Mouse (Mus musculus): ENCODE results near the gene Smarcd2. TPM values are rescaled to one million over a fixed set of nuclear protein-coding genes. Genes with fewer than 3 reads are reported as not detected.

Gene Smarcd2
- polyA plus RNA-seq, 1 experiment from 2014 or later = 12.4 TPM

DNA sequence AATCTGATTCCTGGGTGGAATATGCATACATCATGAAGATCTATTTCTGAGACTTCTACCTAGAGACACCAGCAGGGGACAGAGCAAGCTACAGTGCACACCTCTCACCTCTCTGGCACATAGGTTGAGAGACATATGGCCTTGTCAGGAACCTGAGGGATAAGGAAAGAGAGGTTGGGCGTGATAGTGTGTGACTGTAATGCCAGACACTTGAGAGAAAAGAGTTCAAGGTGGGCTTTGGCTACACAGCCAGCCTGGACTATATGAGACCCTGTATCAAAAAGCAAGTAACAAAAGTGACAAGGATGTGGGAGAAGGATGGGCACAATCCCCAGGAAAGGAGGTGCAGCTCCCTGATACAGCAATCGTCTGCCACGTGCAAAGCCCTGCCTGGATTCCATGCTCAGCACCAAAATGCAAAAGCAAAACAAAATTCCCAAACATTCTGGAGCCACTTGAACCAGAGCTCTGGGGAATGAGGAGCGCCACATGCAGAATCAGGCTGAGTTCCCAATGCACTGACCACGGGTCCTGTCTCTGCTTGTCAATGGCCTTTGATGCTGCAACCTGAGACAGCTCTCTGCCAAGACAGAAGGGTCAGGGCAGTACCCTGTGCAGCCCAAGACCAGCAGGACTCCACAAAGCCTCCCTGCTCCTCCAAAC, 1.5 kb downstream of the Smarcd2 start:
- peak overlapping the region; percentile 85 for H3K4me3 ChIP-seq (replicated peaks; ENCODE audit: low read length)
- no peaks in the 10 kb centered on the region for H3K9me3 ChIP-seq (ENCODE audit: control insufficient read depth, low read length)
- H3K36me3 ChIP-seq (ENCODE audit: control insufficient read depth, insufficient read depth) = peaks cover 7% of the 10 kb centered on the region; the same call in 1 of the 2 replicates
- H3K4me1 ChIP-seq (replicated peaks; ENCODE audit: control insufficient read depth, insufficient read depth, low read length) = peaks cover 36% of the 10 kb centered on the region
- H3K4me2 ChIP-seq (ENCODE audit: low read length) = peak overlapping the region; percentile 71
- peak overlapping the region; percentile 85 for H3K27ac ChIP-seq (ENCODE audit: low read length)
- ATAC-seq = no peak
- H3K9ac ChIP-seq (replicated peaks; ENCODE audit: low read depth, low read length) = peak overlapping the region; percentile 90
- 39% methylated on average over 5 of the region's 5 CpGs for WGBS
- no peaks in the 10 kb centered on the region for H3K27me3 ChIP-seq (replicated peaks; ENCODE audit: control insufficient read depth, insufficient read depth, low read length)

DNA sequence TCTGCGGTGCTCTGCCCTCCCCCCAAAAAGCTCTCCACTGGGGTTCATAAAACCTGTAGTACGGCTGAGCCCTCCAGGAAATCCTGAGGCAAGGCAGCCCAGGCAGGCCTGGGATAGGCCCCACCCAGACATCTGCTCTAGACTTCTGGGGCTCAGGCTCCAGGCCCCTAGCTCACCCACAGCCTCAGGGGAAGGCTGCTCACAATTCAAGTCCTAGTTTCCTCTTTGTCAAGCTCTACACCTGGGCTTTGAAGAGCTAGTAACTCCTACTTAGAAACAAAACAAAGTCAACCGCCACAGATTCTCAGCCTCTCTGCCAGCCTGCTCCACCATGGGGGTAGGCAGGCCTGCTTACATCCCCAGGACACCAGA, 3.7 kb downstream of the Smarcd2 start:
- Histone ChIP-seq H3K4me3 (replicated peaks; ENCODE audit: low read length) (no peak overlapping the region), H3K4me2 (ENCODE audit: low read length) (no peak overlapping the region), H3K27me3 (replicated peaks; ENCODE audit: control insufficient read depth, insufficient read depth, low read length) (no peaks in the 10 kb centered on the region), H3K36me3 (ENCODE audit: control insufficient read depth, insufficient read depth) (peaks cover 26% of the 10 kb centered on the region), H3K9me3 (ENCODE audit: control insufficient read depth, low read length) (no peaks in the 10 kb centered on the region), H3K27ac (ENCODE audit: low read length) (peak overlapping the region; percentile 56), H3K4me1 (replicated peaks; ENCODE audit: control insufficient read depth, insufficient read depth, low read length) (peaks cover 34% of the 10 kb centered on the region), H3K9ac (replicated peaks; ENCODE audit: low read depth, low read length) (no peak overlapping the region)
- WGBS = 57% methylated on average over 3 of the region's 3 CpGs
- ATAC-seq = no peak

DNA sequence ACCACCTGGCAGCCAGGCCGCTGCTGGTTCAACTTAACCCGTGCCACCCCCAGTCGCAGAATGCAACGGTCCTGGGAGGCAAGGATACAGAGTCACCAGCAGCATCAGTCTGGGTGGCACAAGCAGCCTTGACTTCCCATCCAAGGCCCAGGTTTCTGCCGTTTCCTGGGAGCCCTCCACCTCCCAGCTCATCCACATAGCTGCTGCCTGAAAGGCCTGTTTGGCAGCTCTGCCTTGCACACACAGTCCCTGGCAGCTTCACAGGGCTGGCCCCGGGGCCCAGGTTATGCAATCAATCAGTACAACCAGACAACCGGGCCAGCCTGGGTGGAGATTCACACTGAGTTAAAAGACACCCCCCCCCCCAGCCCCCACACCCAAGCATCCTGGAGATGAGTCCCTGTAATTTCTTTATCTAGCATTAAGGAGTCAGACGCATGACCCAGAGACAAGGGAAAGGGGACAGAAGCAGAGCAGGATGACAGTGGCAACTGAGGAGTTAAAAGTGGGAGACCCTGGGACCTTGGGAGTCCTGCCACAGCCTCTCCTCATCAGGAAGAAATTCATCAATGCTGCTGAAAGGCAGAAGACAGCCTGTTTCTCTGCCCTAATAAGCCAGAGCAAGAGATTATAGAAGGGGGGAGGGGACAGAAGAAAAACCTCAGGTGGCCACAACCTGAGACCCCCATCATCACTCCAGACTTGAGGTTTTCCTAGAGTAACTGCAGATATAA, 4.3 kb downstream of the Smarcd2 start:
- Histone ChIP-seq H3K4me3 (replicated peaks; ENCODE audit: low read length) (no peak overlapping the region), H3K9ac (replicated peaks; ENCODE audit: low read depth, low read length) (no peak overlapping the region), H3K36me3 (ENCODE audit: control insufficient read depth, insufficient read depth) (peaks cover 30% of the 10 kb centered on the region), H3K4me2 (ENCODE audit: low read length) (no peak overlapping the region; the same call in 1 of the 2 replicates), H3K27ac (ENCODE audit: low read length) (peak overlapping the region; percentile 56), H3K27me3 (replicated peaks; ENCODE audit: control insufficient read depth, insufficient read depth, low read length) (no peaks in the 10 kb centered on the region), H3K9me3 (ENCODE audit: control insufficient read depth, low read length) (no peaks in the 10 kb centered on the region), H3K4me1 (replicated peaks; ENCODE audit: control insufficient read depth, insufficient read depth, low read length) (peaks cover 33% of the 10 kb centered on the region)
- 71% methylated on average over 8 of the region's 8 CpGs for WGBS
- ATAC-seq = no peak

DNA sequence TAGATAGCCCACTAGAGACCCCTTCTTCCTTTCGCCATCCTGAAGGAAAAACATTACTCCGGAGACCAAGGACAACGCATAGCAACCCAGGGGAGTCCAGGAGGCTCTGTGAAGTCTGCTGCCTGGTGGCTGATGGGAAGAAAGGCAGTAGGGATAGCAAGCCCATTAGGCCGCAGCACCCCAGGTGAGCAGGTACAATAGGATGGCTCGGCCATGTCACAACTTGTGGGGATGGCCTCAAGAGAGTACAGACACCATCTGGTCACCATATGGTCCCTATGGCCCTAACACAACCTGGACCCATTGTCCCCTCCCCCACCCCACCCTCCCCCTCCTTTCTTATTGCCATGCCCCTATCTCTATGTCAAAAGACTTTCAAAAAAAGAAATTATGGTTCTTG, 4.9 kb downstream of the Smarcd2 start:
- Histone ChIP-seq H3K9ac (replicated peaks; ENCODE audit: low read depth, low read length) (no peak overlapping the region), H3K4me1 (replicated peaks; ENCODE audit: control insufficient read depth, insufficient read depth, low read length) (peaks cover 29% of the 10 kb centered on the region), H3K9me3 (ENCODE audit: control insufficient read depth, low read length) (no peaks in the 10 kb centered on the region), H3K36me3 (ENCODE audit: control insufficient read depth, insufficient read depth) (peaks cover 36% of the 10 kb centered on the region), H3K27ac (ENCODE audit: low read length) (peak overlapping the region; percentile 56), H3K4me3 (replicated peaks; ENCODE audit: low read length) (no peak overlapping the region), H3K27me3 (replicated peaks; ENCODE audit: control insufficient read depth, insufficient read depth, low read length) (no peaks in the 10 kb centered on the region), H3K4me2 (ENCODE audit: low read length) (no peak overlapping the region)
- 78% methylated on average over 5 of the region's 5 CpGs for WGBS
- no peak for ATAC-seq

DNA sequence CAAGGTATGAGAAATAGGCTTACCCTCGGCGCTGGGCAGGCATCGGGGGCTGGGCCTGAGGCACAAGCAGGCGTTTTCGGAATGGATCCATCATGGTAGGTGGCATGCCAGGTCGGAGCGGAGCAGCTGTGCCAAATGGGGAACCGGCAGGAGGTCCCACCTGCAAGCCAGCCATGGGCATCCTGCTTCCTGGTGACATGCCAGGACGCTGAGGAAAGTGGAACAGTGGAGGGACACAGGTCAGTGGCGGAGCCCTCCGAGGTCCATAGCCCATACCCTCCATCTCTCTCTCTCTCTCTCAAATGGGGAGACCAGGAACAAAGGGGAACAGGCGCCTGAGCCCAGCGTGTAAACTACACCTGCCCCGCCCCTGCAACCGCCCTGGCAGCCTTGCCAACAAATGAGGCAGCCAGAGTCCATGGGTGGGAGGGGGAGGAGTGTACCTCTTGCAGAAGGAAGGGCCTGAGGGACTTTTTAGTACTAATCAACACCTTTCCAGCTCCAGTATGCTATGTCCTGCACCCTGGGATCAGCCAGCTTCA, 5.4 kb downstream of the Smarcd2 start:
- H3K36me3 ChIP-seq (ENCODE audit: control insufficient read depth, insufficient read depth) = peaks cover 40% of the 10 kb centered on the region
- no peak overlapping the region for H3K4me2 ChIP-seq (ENCODE audit: low read length)
- 0 out of 2 replicates have a peak overlapping the region, but pooled peaks have one; percentile 15 for H3K9ac ChIP-seq (replicated peaks; ENCODE audit: low read depth, low read length)
- H3K4me1 ChIP-seq (replicated peaks; ENCODE audit: control insufficient read depth, insufficient read depth, low read length) = peaks cover 29% of the 10 kb centered on the region
- WGBS = 69% methylated on average over 15 of the region's 15 CpGs
- no peak overlapping the region; the same call in 1 of the 2 replicates for H3K27ac ChIP-seq (ENCODE audit: low read length)
- no peak for ATAC-seq
- H3K9me3 ChIP-seq (ENCODE audit: control insufficient read depth, low read length) = no peaks in the 10 kb centered on the region
- no peak overlapping the region for H3K4me3 ChIP-seq (replicated peaks; ENCODE audit: low read length)
- no peaks in the 10 kb centered on the region for H3K27me3 ChIP-seq (replicated peaks; ENCODE audit: control insufficient read depth, insufficient read depth, low read length)

DNA sequence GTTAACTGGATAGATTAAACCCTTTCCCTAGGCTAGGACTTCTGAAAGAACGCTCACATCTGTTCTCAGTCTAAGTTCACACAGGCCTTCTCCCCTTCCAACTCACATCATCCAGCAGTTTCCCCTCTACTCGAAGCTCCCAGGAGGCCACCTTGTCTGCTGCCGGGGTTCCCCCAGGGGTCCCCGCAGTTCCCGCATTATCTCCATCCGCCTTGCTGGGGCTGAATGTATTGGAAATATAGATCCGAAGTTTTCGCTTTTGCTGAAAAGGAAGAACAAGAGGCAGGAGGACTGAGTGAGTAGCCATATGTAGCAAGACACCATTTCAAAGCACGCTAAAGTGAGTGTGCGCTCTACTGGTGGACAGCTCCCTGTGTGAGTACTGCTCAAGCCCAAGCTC, 6.3 kb downstream of the Smarcd2 start:
- H3K4me3 ChIP-seq (replicated peaks; ENCODE audit: low read length) = no peak overlapping the region
- no peak overlapping the region for H3K27ac ChIP-seq (ENCODE audit: low read length)
- H3K27me3 ChIP-seq (replicated peaks; ENCODE audit: control insufficient read depth, insufficient read depth, low read length) = no peaks in the 10 kb centered on the region
- peaks cover 24% of the 10 kb centered on the region for H3K4me1 ChIP-seq (replicated peaks; ENCODE audit: control insufficient read depth, insufficient read depth, low read length)
- no peak overlapping the region for H3K4me2 ChIP-seq (ENCODE audit: low read length)
- WGBS = 90% methylated on average over 10 of the region's 10 CpGs
- peaks cover 42% of the 10 kb centered on the region for H3K36me3 ChIP-seq (ENCODE audit: control insufficient read depth, insufficient read depth)
- H3K9ac ChIP-seq (replicated peaks; ENCODE audit: low read depth, low read length) = no peak overlapping the region
- no peak for ATAC-seq
- no peaks in the 10 kb centered on the region for H3K9me3 ChIP-seq (ENCODE audit: control insufficient read depth, low read length)

DNA sequence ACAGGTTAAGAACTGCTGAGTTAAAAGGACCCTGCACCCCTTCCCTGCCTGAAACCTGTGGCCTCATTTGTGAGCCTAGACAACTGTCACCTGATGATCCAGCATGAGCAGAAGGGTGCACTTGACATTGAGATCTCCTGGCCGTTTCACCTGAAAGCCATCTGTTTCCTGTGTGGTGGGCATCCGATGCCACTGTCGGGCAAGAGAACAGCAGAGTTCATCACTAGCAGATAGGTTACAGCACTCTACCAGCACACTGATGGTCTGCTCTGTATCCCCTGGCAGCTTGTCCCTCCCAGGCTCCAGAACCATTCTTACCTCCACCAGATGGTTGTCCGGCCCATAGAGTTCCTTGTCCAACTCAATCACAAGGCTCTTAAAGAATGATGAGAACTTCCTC, 7.2 kb downstream of the Smarcd2 start:
- H3K4me1 ChIP-seq (replicated peaks; ENCODE audit: control insufficient read depth, insufficient read depth, low read length) = peaks cover 19% of the 10 kb centered on the region
- H3K4me2 ChIP-seq (ENCODE audit: low read length) = no peak overlapping the region
- H3K27me3 ChIP-seq (replicated peaks; ENCODE audit: control insufficient read depth, insufficient read depth, low read length) = no peaks in the 10 kb centered on the region
- WGBS = 96% methylated on average over 4 of the region's 4 CpGs
- H3K36me3 ChIP-seq (ENCODE audit: control insufficient read depth, insufficient read depth) = peaks cover 42% of the 10 kb centered on the region
- no peak overlapping the region for H3K27ac ChIP-seq (ENCODE audit: low read length)
- no peak for ATAC-seq
- H3K4me3 ChIP-seq (replicated peaks; ENCODE audit: low read length) = no peak overlapping the region
- no peak overlapping the region for H3K9ac ChIP-seq (replicated peaks; ENCODE audit: low read depth, low read length)
- H3K9me3 ChIP-seq (ENCODE audit: control insufficient read depth, low read length) = no peaks in the 10 kb centered on the region

DNA sequence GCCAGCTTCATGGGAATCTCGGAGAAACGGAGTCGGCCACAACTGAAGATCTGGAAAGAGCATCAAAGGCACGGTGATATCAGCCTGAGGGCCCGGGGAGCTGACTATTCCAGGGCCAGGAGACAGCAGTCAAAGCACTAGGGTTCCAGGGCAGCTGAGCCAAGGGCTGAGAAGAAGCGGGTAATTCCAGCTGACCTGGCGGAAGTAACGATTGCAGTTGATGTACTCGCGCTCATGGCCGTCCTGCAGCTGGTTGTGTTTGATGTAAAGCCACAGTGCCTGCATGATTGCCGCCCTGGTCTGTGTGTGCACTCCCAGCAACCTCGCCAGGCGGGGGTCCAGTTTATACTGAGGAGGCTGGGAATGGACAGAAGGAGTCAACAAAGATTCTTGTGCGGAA, 7.8 kb downstream of the Smarcd2 start:
- Histone ChIP-seq H3K9ac (replicated peaks; ENCODE audit: low read depth, low read length) (no peak overlapping the region), H3K36me3 (ENCODE audit: control insufficient read depth, insufficient read depth) (peaks cover 42% of the 10 kb centered on the region), H3K4me3 (replicated peaks; ENCODE audit: low read length) (no peak overlapping the region), H3K4me2 (ENCODE audit: low read length) (no peak overlapping the region), H3K9me3 (ENCODE audit: control insufficient read depth, low read length) (no peaks in the 10 kb centered on the region), H3K27me3 (replicated peaks; ENCODE audit: control insufficient read depth, insufficient read depth, low read length) (no peaks in the 10 kb centered on the region), H3K4me1 (replicated peaks; ENCODE audit: control insufficient read depth, insufficient read depth, low read length) (peaks cover 17% of the 10 kb centered on the region), H3K27ac (ENCODE audit: low read length) (no peak overlapping the region)
- ATAC-seq = no peak
- WGBS = 93% methylated on average over 15 of the region's 15 CpGs

DNA sequence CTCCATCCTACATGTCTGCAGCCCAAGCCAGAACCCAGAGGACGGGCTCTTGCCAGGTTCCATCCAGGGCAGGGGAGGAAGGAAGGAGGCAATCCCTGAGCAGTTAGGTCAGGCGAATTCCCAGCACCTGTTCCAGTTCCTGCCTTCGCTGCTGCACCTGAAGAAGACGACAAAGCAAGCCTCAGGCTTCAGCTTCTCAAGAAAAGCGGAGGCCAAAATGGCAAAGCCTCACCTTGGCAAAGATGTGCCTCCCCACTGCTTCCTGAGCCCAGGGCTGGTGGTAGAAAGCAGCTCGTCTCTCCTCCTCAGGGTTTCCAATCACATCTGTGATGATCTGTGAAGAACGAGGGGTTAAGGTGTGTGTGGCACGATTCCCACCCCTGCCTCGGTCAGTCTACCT, 8.8 kb downstream of the Smarcd2 start:
- peaks cover 42% of the 10 kb centered on the region for H3K36me3 ChIP-seq (ENCODE audit: control insufficient read depth, insufficient read depth)
- ATAC-seq = no peak
- H3K9ac ChIP-seq (replicated peaks; ENCODE audit: low read depth, low read length) = no peak overlapping the region
- 92% methylated on average over 9 of the region's 9 CpGs for WGBS
- peaks cover 13% of the 10 kb centered on the region for H3K4me1 ChIP-seq (replicated peaks; ENCODE audit: control insufficient read depth, insufficient read depth, low read length)
- H3K27ac ChIP-seq (ENCODE audit: low read length) = no peak overlapping the region
- no peaks in the 10 kb centered on the region for H3K9me3 ChIP-seq (ENCODE audit: control insufficient read depth, low read length)
- no peaks in the 10 kb centered on the region for H3K27me3 ChIP-seq (replicated peaks; ENCODE audit: control insufficient read depth, insufficient read depth, low read length)
- H3K4me3 ChIP-seq (replicated peaks; ENCODE audit: low read length) = no peak overlapping the region
- no peak overlapping the region for H3K4me2 ChIP-seq (ENCODE audit: low read length)
